Mouse (Mus musculus): Measurements from ENCODE around the gene Mtln.

Mtln gene

GRCm38 (mm10) chr2:127754113-127754512 lies 38.2 kb downstream of the Mtln start:
- DNase-seq (ENCODE audit: low read depth, low spot score), result no peak

DNA sequence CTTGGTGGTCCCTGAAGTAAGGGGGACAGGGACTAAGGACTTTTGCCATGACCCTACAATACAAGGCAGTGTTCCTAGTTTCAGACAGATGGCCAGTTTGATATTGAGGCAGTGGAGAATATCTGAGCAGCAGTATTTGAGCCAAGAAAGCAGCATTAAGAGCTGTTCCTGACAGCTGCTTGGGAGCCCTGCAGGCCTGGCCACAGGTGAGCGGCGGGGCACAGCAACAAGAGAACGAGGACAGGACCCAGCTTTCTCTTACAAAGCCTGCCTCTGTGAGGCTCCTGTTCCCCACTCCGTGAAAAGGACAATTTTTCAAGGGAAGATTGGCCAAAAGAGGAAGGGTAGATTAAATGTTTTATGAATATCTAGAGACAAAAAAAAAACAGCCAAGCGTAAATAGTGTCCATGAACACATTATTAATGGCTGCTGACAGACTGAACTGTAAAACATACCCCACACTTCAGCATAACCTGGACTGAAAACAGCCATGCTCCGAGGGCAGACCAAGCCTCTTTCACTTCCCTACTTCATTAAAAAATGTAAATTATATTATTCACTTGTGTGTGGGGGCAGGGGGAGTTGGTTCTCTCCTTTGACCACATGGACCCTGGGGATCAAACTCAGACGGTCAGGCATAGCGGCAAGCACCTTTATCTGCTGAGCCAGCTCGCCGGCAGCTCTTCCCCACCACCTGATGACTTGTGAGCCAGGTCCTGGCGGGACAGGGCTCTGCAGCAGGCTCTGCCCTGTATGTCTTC lies 40.3 kb downstream of the Mtln start:
- DNase-seq (ENCODE audit: low read depth, low spot score), result no peak

- DNase-seq (ENCODE audit: low read depth, low spot score), result peak; percentile 29
Observed at GRCm38 (mm10) chr2:127749376-127749775, 42.9 kb downstream of the Mtln start.

- DNase-seq (ENCODE audit: low read depth, low spot score), result no peak
Observed at GRCm38 (mm10) chr2:127748316-127748715, 44.0 kb downstream of the Mtln start.

- no peak for DNase-seq (ENCODE audit: low read depth, low spot score)
Observed at GRCm38 (mm10) chr2:127742637-127743036, 49.7 kb downstream of the Mtln start.
